Mouse (Mus musculus): Measurements from ENCODE around the gene Vps45.

The Vps45 gene

GRCm38 (mm10) chr3:96038851-96039250, 19.4 kb downstream of the Vps45 start:
- DNase-seq (ENCODE audit: low spot score in 2 of 2) = no peak

DNA sequence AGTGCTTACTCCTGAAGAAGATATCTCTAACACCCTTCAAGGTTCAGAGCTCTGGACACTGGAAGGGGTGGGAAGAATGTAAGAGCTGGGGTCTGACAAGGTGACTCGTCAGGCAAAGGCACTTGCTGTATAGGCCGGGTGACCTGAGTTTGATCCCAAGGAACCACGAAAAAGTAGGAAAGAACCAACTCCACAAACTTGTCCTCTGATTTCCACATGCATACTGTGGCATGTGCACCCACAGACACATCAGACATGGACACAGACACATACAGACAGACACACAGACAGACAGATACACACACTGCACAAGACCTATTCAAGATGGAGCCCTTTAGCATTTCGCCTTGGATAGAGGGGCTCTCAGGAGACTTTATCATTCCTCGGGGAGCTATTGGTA, 20.1 kb downstream of the Vps45 start:
- DNase-seq (ENCODE audit: low spot score in 2 of 2) = no peak

DNA sequence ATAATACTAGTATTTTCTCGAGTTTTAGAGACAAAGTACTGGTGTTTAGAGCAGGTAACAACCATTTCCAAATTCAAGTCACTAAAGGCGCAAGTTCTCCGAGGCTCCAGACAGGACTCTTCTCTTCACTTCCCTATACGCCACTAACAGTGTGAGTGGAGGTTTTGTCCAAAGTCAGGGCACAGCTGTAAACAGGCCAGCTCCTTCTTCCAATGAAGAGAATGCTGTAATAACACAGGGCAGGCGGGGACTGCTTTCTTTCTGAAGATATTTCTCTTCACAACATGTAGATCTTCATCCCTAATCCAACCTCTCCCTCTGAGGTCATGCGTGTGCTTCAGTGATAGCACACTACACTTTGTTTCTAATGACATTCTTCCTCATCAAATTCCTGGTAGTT, 21.5 kb downstream of the Vps45 start:
- no peak for DNase-seq (ENCODE audit: low spot score in 2 of 2)

- DNase-seq (ENCODE audit: low spot score in 2 of 2) = no peak
These were observed 25.2 kb downstream of the Vps45 start for GRCm38 (mm10) chr3:96033046-96033445.

GRCm38 (mm10) chr3:96032652-96033017, 25.6 kb downstream of the Vps45 start:
- DNase-seq (ENCODE audit: low spot score in 2 of 2) = no peak

DNA sequence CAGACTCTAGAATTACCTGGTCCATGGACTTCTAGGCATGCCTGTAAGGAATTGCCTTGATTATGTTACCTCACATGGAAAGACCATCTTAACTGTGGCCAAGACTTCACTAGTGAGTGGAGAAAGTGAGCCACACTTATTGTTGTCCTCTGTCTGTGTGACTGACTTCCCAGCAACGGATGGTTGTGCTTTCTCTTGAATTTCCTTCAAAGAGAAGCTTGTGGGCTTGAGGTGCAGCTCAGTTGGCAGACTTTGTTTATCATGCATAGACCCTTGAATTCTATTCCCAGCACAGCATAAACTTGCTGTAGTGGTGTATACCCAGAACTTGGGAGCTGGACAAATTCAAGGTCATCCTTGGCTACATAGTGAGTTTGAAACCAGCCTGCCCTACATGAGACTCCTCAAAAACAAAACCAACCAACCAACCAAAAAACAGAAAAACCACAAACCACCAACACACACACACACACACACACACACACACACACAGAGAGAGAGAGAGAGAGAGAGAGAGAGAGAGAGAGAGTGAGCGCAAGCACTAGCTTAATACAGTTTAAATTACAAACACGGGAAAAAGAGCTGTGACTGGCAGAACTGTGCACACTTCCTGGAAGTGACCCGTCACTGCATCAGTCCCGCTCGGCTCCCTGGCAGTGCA, 26.1 kb downstream of the Vps45 start:
- DNase-seq (ENCODE audit: low spot score in 2 of 2) = no peak

DNA sequence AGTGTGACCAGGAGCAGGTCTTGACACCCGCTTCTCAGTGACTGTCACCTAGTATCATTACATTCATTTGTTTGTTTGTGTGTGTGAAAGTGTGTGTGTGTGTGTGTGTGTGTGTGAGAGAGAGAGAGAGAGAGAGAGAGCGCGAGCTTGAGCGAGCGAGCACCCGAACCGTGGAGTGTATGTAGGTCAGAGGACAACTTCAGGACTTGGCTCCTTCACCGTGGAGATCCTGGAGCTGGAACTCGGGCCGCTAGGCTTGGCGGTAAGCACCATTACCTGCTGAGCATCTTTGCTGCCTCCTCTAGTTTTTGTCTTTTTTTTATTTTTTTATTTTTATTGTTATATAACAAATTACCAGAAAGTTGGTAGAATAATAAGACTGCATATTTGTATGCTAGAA, 28.5 kb downstream of the Vps45 start:
- DNase-seq (ENCODE audit: low spot score in 2 of 2) = no peak

DNA sequence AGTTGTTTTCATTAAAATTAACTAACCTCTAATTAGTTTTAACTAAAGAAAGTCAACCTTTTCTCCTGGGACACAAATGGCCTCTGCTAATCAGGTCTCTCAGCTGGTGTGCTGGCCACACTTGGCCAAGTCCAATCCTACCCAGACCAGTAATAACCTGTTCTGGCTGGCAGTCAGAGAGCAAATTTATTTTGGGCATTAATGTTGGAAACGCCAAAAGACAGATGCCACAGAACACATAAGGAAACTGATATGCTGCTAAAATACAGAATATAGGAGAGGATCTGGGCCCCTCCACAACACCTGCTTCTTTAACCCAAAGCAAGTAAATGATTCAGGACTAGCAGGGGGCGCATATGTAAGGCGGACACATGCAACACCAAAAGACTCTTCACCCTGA, 28.9 kb downstream of the Vps45 start:
- no peak for DNase-seq (ENCODE audit: low spot score in 2 of 2)

- no peak for DNase-seq (ENCODE audit: low spot score in 2 of 2)
These were observed 30.4 kb downstream of the Vps45 start for GRCm38 (mm10) chr3:96027875-96028274.

DNA sequence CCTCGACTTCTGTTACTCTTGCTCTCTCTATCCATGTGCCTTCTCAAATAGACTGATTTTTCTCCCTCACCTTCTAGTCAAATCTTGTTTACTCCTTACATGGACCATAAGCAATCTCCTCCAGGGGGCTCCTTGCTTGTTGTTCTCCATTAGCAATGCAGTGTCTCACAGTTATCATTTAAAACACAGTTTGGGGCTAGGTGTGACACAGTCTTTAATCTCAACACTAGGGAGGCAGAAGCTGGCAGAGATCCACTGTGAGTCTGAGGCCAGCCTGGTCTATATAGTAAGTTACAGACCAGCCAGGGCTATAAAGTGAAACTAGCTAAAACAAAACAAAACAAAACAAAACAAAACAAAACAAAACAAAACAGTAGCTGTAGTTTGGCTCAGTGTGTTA, 31.1 kb downstream of the Vps45 start:
- DNase-seq (ENCODE audit: low spot score in 2 of 2) = no peak

- no peak for DNase-seq (ENCODE audit: low spot score in 2 of 2)
These were observed 36.7 kb downstream of the Vps45 start for GRCm38 (mm10) chr3:96021421-96022128.

DNA sequence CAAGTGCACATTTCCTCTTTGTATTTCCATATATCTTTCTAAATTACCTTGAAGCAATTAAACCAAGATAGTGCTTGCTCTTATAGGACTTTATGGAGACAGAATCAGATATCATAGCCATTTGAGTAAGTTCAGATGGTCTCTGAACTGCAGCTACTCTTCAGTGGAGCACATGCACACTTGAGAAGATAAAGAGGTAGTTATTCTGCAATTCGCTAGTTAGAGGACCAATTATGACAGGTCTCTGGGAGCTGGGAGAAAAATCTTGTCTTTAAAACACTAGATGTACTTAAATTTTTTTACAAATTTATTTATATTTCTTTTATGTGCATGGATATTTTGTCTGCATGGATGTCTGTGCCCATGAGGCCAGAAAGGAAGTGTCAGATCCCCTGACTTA, 37.5 kb downstream of the Vps45 start:
- DNase-seq (ENCODE audit: low spot score in 2 of 2) = no peak

- no peak for DNase-seq (ENCODE audit: low spot score in 2 of 2)
These were observed 40.8 kb downstream of the Vps45 start for GRCm38 (mm10) chr3:96017461-96017860.

GRCm38 (mm10) chr3:96016257-96016889, 41.9 kb downstream of the Vps45 start:
- DNase-seq (ENCODE audit: low spot score in 2 of 2) = no peak

DNA sequence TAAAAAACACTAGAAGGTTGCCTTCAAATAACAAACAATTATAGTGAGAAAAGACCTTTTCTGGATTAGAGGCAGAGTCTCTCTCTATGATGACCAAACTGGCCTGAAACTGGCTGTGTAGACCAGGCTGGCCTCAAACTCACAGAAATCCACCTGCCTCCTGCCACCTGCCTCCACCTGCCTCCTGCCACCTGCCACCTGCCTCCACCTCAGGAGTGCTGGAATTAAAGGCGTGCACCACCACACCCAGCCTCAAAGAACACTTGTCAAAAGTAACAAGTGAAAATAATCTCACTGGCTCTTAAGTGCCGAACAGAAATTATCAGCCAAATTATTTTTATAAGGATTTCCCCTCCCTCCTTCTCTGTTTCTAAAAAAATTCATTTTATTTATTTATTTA, 42.6 kb downstream of the Vps45 start:
- no peak for DNase-seq (ENCODE audit: low spot score in 2 of 2)

GRCm38 (mm10) chr3:96012805-96013204, 45.5 kb downstream of the Vps45 start:
- no peak for DNase-seq (ENCODE audit: low spot score in 2 of 2)

GRCm38 (mm10) chr3:96008463-96008862, 49.8 kb downstream of the Vps45 start:
- no peak for DNase-seq (ENCODE audit: low spot score in 2 of 2)

GRCm38 (mm10) chr3:96001560-96001959, 56.7 kb downstream of the Vps45 start:
- no peak for DNase-seq (ENCODE audit: low spot score in 2 of 2)

- DNase-seq (ENCODE audit: low spot score in 2 of 2) = no peak
These were observed 57.3 kb downstream of the Vps45 start for GRCm38 (mm10) chr3:96000921-96001501.

- DNase-seq (ENCODE audit: low spot score in 2 of 2) = no peak
These were observed 58.1 kb downstream of the Vps45 start for GRCm38 (mm10) chr3:96000080-96000632.

DNA sequence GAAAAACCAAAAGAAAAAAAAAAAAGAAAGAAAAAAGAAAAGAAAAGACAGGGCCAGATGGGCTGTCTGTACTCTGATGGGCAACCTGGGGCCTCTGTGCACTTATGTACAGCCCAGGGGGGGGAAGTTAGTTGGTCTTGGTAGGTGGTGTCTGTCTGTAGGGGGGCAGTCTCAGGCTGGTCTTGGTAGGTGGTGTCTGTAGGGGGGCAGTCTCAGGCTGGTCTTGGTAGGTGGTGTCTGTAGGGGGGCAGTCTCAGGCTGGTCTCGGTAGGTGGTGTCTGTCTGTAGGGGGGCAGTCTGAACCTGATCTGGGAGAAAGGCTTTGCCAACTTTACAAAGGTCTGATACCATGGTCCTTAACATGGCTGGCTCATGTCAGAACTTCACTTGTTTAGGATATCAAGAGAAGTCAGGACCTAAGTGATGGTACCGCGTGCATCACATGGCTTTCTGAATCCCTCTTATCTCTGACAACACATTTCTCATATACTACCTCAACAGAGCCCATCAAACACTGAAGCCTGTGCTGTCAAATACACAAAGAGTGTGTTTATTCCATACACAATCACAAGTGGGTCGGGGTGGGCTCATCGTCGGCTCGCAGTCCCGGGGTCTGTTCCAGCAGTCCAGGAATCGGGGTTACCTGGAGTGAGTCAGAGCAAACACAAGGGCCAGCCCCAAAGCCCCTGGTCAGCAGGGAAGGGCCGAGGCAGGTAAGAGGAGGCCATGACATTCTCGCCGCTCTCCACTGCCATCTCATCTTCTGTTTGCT, 58.8 kb downstream of the Vps45 start:
- no peak for DNase-seq (ENCODE audit: low spot score in 2 of 2)
